Mouse (Mus musculus): ENCODE results near the gene Map9. TPM values are rescaled to one million over a fixed set of nuclear protein-coding genes. Genes with fewer than 3 reads are reported as not detected.
"Not testable (repeated sequence)": the region's sequence is repeated elsewhere in the genome, so short reads cannot be mapped to it uniquely, and the experiment has no call there.

The Map9 gene
- 65.6 TPM in 1 of 2 replicates, not detected in the other for polyA plus RNA-seq (2012; ENCODE audit: insufficient read depth, insufficient read length, low replicate concordance, missing spikeins)

DNA sequence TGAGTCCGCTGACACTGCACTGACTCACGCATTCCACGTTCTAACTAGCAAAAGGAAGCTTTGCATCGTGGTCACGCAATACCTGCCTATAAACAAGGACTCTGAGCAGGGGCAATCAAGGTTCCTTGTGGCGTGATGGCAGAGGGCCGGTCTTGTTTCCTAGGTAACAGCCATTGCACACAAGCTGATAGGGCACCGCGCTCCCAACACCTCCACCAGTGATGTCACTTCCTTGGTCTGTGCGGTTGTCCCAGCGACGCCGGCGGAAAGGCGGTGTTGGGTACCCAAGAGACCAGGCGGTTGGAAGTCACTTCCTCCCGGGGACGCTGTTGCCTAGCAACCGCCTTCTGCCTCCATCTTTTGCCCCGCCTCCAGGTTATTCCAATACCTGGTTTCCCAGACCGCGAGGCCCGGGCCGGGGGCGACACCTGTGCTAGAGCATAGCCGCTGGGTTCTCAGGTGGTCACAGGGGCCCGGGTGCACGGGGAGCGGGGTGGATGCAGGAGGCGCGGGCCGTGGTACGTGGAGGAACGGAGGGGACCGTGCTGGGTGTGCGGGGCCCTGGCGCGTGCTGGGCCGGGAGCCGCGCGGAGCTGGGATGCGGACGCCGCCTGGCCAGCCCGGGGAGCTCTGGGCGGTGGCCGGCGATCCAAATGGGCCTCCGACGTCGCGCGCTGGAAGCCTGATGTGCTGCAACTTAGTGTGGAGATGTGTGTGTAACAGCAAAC is at the start of gene Map9:
Gene Map9 (plus strand): TSS at position 248 of the 728 bp plus-strand sequence.
- peak within 1 kb of the TSS; percentile 83 for H3K27ac ChIP-seq (ENCODE audit: insufficient read depth, low read depth, low read length)
- H3K4me1 ChIP-seq (ENCODE audit: control insufficient read depth, insufficient read depth, low read length), result no peaks in the 10 kb centered on the region
- under 1% methylated on average over 54 of the region's 54 CpGs for WGBS
- TF ChIP-seq CTCF (IDR thresholded peaks at IDR 0.05; ENCODE audit: insufficient read depth, low read depth, low read length), result no peak
- peak; percentile 38; the same call in 1 of the 2 replicates for TF ChIP-seq POLR2A (IDR thresholded peaks at IDR 0.05; ENCODE audit: insufficient read depth, low read depth, low read length)
- H3K4me3 ChIP-seq (ENCODE audit: insufficient read depth, low read depth, low read length), result peak within 1 kb of the TSS; percentile 83

DNA sequence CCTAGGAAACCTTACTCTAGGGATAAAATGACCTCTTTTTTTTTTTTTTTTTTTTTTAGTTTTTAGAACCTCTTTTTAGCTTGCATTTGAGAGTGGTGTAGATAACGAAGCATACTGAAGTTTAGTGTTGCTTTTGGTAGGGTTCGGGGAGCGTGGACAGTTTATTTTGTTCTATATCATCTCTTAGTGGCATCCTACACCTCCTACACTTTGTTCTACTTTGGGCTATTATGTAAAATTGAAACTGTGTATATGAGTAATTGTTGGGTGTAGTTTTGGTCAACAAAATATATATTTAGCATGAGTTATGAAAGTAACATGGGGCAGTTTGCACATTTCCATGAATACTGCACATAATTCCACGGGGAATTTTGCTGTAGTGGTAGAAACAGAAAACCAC is 42.1 kb upstream of the Map9 start:
- Histone ChIP-seq H3K4me3 (ENCODE audit: insufficient read depth, low read depth, low read length) (no peak overlapping the region), H3K27ac (ENCODE audit: insufficient read depth, low read depth, low read length) (no peak overlapping the region), H3K4me1 (ENCODE audit: control insufficient read depth, insufficient read depth, low read length) (no peaks in the 10 kb centered on the region)
- no peak for TF ChIP-seq CTCF (IDR thresholded peaks at IDR 0.05; ENCODE audit: insufficient read depth, low read depth, low read length)
- no peak for TF ChIP-seq POLR2A (IDR thresholded peaks at IDR 0.05; ENCODE audit: insufficient read depth, low read depth, low read length)
- 78% methylated on average over 4 of the region's 4 CpGs for WGBS

DNA sequence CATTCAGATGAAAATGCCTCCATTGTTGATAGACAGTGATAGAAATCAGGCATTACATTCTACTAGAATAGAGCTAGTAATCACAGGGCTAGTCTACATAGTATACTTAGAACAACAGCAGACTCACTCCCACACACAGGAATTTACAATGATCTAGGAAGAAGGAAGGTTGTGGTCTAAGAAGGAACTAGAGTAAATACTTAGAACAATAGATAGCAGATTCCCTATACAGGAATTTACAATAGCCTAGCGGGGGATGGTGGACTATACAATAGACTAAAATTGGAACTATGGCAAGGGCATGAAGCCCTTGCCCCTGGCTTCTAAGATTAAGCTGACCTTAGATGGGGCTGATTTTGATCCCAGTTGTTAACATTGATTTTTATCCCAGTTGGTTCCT is 31.1 kb upstream of the Map9 start:
- not testable (repeated sequence) for H3K4me3 ChIP-seq (ENCODE audit: insufficient read depth, low read depth, low read length); H3K4me1 ChIP-seq (ENCODE audit: control insufficient read depth, insufficient read depth, low read length); H3K27ac ChIP-seq (ENCODE audit: insufficient read depth, low read depth, low read length)
- 100% methylated on average over 1 of the region's 1 CpGs for WGBS

DNA sequence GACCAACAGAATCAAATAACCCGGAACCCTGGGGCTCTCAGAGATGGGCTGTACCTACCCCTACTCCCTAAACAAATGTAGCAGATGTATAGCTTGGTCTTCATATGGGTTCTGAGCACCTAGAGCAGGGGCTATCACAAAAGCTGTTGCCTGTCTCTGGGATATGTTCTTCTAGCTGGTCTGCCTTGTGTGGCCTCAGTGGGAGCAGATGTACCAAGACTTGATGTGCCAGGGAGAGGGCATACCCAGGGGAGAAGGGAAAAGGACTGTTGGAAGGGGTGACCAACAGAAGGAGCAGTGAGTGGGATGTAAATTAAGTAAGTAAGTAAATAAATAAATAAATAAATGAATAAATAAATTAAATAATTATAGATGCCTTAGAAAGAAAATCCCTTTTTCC is 25.8 kb upstream of the Map9 start:
- 100% methylated on average over 1 of the region's 1 CpGs for WGBS
- H3K27ac ChIP-seq (ENCODE audit: insufficient read depth, low read depth, low read length), result no peak overlapping the region
- H3K4me3 ChIP-seq (ENCODE audit: insufficient read depth, low read depth, low read length), result no peak overlapping the region
- TF ChIP-seq CTCF (IDR thresholded peaks at IDR 0.05; ENCODE audit: insufficient read depth, low read depth, low read length) (no peak), POLR2A (IDR thresholded peaks at IDR 0.05; ENCODE audit: insufficient read depth, low read depth, low read length) (no peak)
- H3K4me1 ChIP-seq (ENCODE audit: control insufficient read depth, insufficient read depth, low read length), result peaks cover 2% of the 10 kb centered on the region; the same call in 1 of the 2 replicates

DNA sequence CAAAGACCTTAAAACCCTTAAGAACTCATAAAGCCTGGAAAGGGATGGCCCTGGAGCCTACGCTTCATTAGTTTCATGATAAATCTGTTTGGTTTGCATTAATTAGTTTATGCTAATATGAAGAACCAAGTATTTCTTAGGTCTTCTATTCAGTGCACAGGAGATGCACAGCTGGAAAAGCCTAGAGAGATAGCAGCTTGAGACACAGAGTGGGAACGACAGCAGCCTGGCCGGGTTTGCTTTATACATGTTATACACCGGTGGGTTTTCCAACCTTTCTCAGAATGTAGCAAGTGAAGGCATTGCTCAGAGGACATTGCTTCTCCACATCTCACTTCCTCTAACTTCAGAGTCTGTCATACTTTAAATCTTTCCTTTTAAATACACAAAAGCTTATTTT is 25.3 kb upstream of the Map9 start:
- 77% methylated on average over 4 of the region's 4 CpGs for WGBS
- Histone ChIP-seq H3K4me1 (ENCODE audit: control insufficient read depth, insufficient read depth, low read length) (peaks cover 2% of the 10 kb centered on the region; the same call in 1 of the 2 replicates), H3K27ac (ENCODE audit: insufficient read depth, low read depth, low read length) (no peak overlapping the region), H3K4me3 (ENCODE audit: insufficient read depth, low read depth, low read length) (no peak overlapping the region)
- no peak for TF ChIP-seq POLR2A (IDR thresholded peaks at IDR 0.05; ENCODE audit: insufficient read depth, low read depth, low read length)
- no peak for TF ChIP-seq CTCF (IDR thresholded peaks at IDR 0.05; ENCODE audit: insufficient read depth, low read depth, low read length)

DNA sequence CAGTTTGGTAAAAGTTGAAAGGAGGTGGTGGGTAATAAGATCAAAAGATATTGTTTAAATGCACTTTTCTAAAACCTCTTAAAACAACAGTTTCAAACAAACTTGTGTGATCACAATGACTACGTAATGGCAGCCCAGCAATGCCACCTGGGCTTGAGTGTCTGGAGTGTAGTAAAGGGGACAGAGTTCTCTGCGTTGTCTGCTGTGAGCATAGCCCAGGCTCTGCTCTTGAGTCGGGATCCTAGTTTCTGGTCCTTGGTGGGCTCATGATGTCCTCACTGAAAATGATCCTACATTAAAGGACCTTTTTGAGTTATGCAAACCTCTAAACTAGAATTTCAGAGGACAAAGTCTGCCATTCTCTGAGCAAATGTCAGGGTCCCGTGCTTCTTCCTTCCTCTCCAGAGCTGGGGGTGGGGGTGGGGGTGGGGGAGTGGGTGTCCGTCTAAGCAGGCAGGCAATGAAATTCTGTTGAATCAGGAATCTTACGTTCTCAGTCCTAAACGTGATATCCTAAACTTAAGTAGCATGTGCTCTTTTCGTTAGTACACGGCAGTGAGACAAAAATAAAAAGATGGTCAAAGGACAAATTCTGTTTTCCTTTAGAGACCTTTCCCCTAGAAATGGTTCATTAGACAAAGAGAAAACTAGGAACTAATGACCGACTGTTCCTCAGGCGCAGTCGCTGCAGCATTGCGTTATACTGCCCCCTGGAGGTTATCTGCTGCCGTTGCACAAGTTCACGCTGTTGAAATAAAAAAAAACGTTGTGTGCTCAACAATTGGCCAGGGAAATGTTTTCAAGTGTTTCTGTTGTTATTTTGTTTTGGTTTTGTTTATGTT is 24.5 kb upstream of the Map9 start:
- 7% methylated on average over 16 of the region's 16 CpGs for WGBS
- H3K4me3 ChIP-seq (ENCODE audit: insufficient read depth, low read depth, low read length), result no peak overlapping the region
- TF ChIP-seq CTCF (IDR thresholded peaks at IDR 0.05; ENCODE audit: insufficient read depth, low read depth, low read length) (peak; percentile 66), POLR2A (IDR thresholded peaks at IDR 0.05; ENCODE audit: insufficient read depth, low read depth, low read length) (no peak)
- H3K27ac ChIP-seq (ENCODE audit: insufficient read depth, low read depth, low read length), result no peak overlapping the region
- peaks cover 2% of the 10 kb centered on the region; the same call in 1 of the 2 replicates for H3K4me1 ChIP-seq (ENCODE audit: control insufficient read depth, insufficient read depth, low read length)

DNA sequence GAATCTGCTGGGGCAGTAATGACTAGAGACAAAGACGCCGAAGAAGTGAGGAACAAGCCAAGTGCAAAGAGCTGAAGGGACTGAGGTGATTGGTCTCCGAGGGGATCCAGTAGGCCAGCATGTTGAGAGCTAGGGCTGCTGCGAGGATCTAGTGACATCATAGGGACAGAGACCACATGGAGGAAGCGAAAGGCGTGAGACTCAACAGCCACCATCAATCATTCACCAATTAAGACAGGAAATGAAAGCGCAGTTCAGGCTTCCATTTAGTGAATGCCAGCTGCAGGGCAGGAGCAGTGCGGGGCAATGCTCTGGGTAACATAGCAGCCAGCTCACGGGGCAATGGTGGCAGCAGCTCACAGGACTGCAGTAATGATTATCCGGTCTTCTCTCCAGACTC is 17.7 kb upstream of the Map9 start:
- 82% methylated on average over 10 of the region's 10 CpGs for WGBS
- Histone ChIP-seq H3K4me3 (ENCODE audit: insufficient read depth, low read depth, low read length) (no peak overlapping the region), H3K4me1 (ENCODE audit: control insufficient read depth, insufficient read depth, low read length) (no peaks in the 10 kb centered on the region), H3K27ac (ENCODE audit: insufficient read depth, low read depth, low read length) (no peak overlapping the region)
- TF ChIP-seq POLR2A (IDR thresholded peaks at IDR 0.05; ENCODE audit: insufficient read depth, low read depth, low read length) (no peak), CTCF (IDR thresholded peaks at IDR 0.05; ENCODE audit: insufficient read depth, low read depth, low read length) (no peak)

DNA sequence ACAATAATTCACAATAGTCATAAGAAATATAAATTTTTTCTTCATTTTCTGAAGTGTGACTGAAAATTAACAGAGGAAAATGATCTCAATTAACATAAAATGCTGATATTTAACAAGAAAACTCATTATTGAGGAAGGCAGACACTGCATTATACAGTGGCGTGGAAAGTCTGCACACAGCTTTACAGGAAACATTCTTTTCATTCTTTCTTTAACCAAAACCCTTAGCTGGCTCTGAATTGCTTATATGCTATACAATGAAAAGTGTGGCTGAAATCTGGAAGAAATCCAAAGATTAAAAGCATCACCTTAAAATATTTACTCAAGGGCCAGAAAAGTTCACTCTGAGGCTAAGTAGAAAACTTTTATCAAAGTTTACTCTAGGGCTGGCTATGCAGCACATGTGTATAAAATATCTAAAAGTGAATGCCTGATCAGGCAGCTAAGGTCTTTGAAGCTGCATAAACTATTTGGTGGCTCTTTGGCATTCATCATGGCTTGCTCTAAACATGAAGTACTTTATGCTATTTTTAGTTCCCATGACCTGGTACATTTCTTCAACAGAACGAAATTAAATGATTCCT is 9.5 kb upstream of the Map9 start:
- Histone ChIP-seq H3K4me1 (ENCODE audit: control insufficient read depth, insufficient read depth, low read length) (no peaks in the 10 kb centered on the region), H3K27ac (ENCODE audit: insufficient read depth, low read depth, low read length) (no peak overlapping the region), H3K4me3 (ENCODE audit: insufficient read depth, low read depth, low read length) (no peak overlapping the region)
- no peak for TF ChIP-seq CTCF (IDR thresholded peaks at IDR 0.05; ENCODE audit: insufficient read depth, low read depth, low read length)
- TF ChIP-seq POLR2A (IDR thresholded peaks at IDR 0.05; ENCODE audit: insufficient read depth, low read depth, low read length), result no peak
- 62% methylated on average over 2 of the region's 2 CpGs for WGBS

DNA sequence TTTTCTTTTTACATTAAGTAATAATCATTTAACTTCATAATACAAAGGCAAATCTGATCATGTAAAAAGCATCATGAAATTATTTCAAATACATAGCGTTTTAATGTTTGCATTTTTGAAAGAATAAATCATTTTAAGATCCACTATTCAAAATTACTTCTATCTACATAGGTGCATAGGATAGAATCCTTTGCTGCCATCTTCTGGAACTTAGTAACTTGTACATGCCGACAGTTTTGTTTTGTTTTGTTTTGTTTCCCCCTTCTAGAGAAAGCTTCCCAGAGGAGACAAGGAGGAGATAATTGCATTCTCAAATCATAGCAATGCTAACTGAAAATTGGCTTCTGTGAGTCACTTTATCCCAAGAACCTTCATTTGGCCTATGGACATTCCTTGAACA is 7.5 kb upstream of the Map9 start:
- no peaks in the 10 kb centered on the region for H3K4me1 ChIP-seq (ENCODE audit: control insufficient read depth, insufficient read depth, low read length)
- no peak overlapping the region for H3K27ac ChIP-seq (ENCODE audit: insufficient read depth, low read depth, low read length)
- 24% methylated on average over 2 of the region's 2 CpGs for WGBS
- no peak overlapping the region for H3K4me3 ChIP-seq (ENCODE audit: insufficient read depth, low read depth, low read length)
- TF ChIP-seq CTCF (IDR thresholded peaks at IDR 0.05; ENCODE audit: insufficient read depth, low read depth, low read length) (no peak), POLR2A (IDR thresholded peaks at IDR 0.05; ENCODE audit: insufficient read depth, low read depth, low read length) (no peak)

All from olfactory bulb, adult 2 months (tissue).